Mouse (Mus musculus) gastrocnemius, postnatal 14 days (tissue): ENCODE measurements at regions not wholly inside any gene's neighbourhood (a gene's known extent, or its start where the extent isn't known, plus 50 kb on each side); places are given as distances from the start of the nearest gene placed in this dataset.

ENCODE experiments used
- DNase-seq: peaks from one replicate; pipeline ENCODE4 v3.0.0; 2021; ENCODE audit warnings: mixed read lengths
- intact Hi-C: fragments of 180-260 bp; cut with DNase I; formaldehyde crosslinking; loops from one replicate; pipeline ENCODE4 v1.15.1; 2025; ENCODE audit warnings: low total_unique reads

- no peak for DNase-seq
- intact Hi-C loops: no loop called here
Measured at GRCm38 (mm10) chr8:113551454-113552273, 83.7 kb upstream of the Mon1b start.

- no peak for DNase-seq
- intact Hi-C loops: no loop called here
Measured at GRCm38 (mm10) chr8:113552826-113553225, 82.6 kb upstream of the Mon1b start.

- no peak for DNase-seq
- intact Hi-C loops: no loop called here
Measured at GRCm38 (mm10) chr8:113554700-113555455, 80.5 kb upstream of the Mon1b start.

GRCm38 (mm10) chr8:113556994-113557393 is 78.4 kb upstream of the Mon1b start:
- intact Hi-C loops: no loop called here
- DNase-seq: no peak

GRCm38 (mm10) chr8:113581098-113581497 is 54.3 kb upstream of the Mon1b start:
- intact Hi-C loops: no loop called here
- no peak for DNase-seq

- intact Hi-C loops: no loop called here
- no peak for DNase-seq
Measured at GRCm38 (mm10) chr8:113581704-113582103, 53.7 kb upstream of the Mon1b start.

- intact Hi-C loops: no loop called here
- DNase-seq: peak; percentile 12
Measured at GRCm38 (mm10) chr8:113582180-113582975, 53.0 kb upstream of the Mon1b start.

GRCm38 (mm10) chr8:113583801-113584200 is 51.6 kb upstream of the Mon1b start:
- intact Hi-C loops: no loop called here
- no peak for DNase-seq
